Mouse (Mus musculus) brain, adult 2 months (tissue): ENCODE measurements around the gene Psmd1.
"Not testable (repeated sequence)": the region's sequence is repeated elsewhere in the genome, so short reads cannot be mapped to it uniquely, and the experiment has no call there.

Experiments used
- DNase-seq: peaks from one replicate; pipeline ENCODE4 v3.0.0; 2011; ENCODE audit warnings: low read depth, low spot score

Psmd1 gene

GRCm38 (mm10) chr1:86064271-86064991 lies at the start of gene Psmd1:
Gene Psmd1 (plus strand): TSS chr1:86064387.
- peak; percentile 96 for DNase-seq

GRCm38 (mm10) chr1:86015758-86016157 lies 48.4 kb upstream of the Psmd1 start:
- DNase-seq: not testable (repeated sequence)

GRCm38 (mm10) chr1:86016516-86016915 lies 47.7 kb upstream of the Psmd1 start, which contains the start of gene Spata3:
Gene Spata3 (plus strand): TSS chr1:86016816.
- DNase-seq: no peak

GRCm38 (mm10) chr1:86018235-86019055 lies 45.7 kb upstream of the Psmd1 start:
- peak; percentile 80 for DNase-seq

GRCm38 (mm10) chr1:86021365-86021989 lies 42.7 kb upstream of the Psmd1 start:
- DNase-seq: peak; percentile 69

- DNase-seq: peak; percentile 94
Observed at GRCm38 (mm10) chr1:86032273-86032987, 31.8 kb upstream of the Psmd1 start.

- peak; percentile 64 for DNase-seq
Observed at GRCm38 (mm10) chr1:86038191-86038951, 25.8 kb upstream of the Psmd1 start.

GRCm38 (mm10) chr1:86040131-86040530 lies 24.1 kb upstream of the Psmd1 start:
- no peak for DNase-seq

- DNase-seq: no peak
Observed at GRCm38 (mm10) chr1:86040817-86041216, 23.4 kb upstream of the Psmd1 start.

GRCm38 (mm10) chr1:86045056-86045455 lies 19.1 kb upstream of the Psmd1 start:
- peak; percentile 64 for DNase-seq

GRCm38 (mm10) chr1:86045848-86046805 lies 18.1 kb upstream of the Psmd1 start, which contains the start of gene 2810459M11Rik:
Gene 2810459M11Rik (plus strand): TSS chr1:86045863.
- peak; percentile 51 for DNase-seq

GRCm38 (mm10) chr1:86046833-86047563 lies 17.2 kb upstream of the Psmd1 start:
- no peak for DNase-seq

- peak; percentile 21 for DNase-seq
Observed at GRCm38 (mm10) chr1:86048231-86048630, 16.0 kb upstream of the Psmd1 start.

- DNase-seq: no peak
Observed at GRCm38 (mm10) chr1:86048744-86049143, 15.4 kb upstream of the Psmd1 start.

GRCm38 (mm10) chr1:86053198-86053921 lies 10.8 kb upstream of the Psmd1 start:
- peak; percentile 67 for DNase-seq

GRCm38 (mm10) chr1:86054943-86055342 lies 9.2 kb upstream of the Psmd1 start:
- no peak for DNase-seq

GRCm38 (mm10) chr1:86056284-86056683 lies 7.9 kb upstream of the Psmd1 start:
- DNase-seq: no peak
